Mouse (Mus musculus): Measurements from ENCODE around the gene Ms4a15.

GRCm38 (mm10) chr19:10959085-10959977 lies 33.7 kb downstream of the Ms4a15 start:
- TF ChIP-seq CTCF (IDR thresholded peaks at IDR 0.05; ENCODE audit: low read depth, low read length) (peak; percentile 38), POLR2A (IDR thresholded peaks at IDR 0.05; ENCODE audit: insufficient read depth, low read length) (no peak), EP300 (IDR thresholded peaks at IDR 0.05; ENCODE audit: insufficient read depth, low read depth, low read length) (no peak)

Measured in ES-Bruce4 (cell line).